ENCODE assay signal across 25 mouse cellular contexts in genomic region chr3:127350602-127351362, GRCm38 (mm10).
"Had no signal": no experiment of that assay in that cellular context is flagged by ENCODE, and none has a peak within 500 bp of the region (broad histone marks: within the 10 kb centered on the region; RNA-seq: fewer than 3 reads in every experiment).

No protein-coding gene starts in this region.

- H3K9ac ChIP-seq: hindbrain, embryonic 13.5 days; hindbrain, embryonic 15.5 days; intestine, embryonic 15.5 days; limb, embryonic 12.5 days; liver, embryonic 12.5 days; liver, embryonic 14.5 days had no signal

- DNase-seq: gastrocnemius, postnatal 14 days; gastrocnemius, postnatal 36 days; heart, adult 11 months; heart, adult 2 months; heart, postnatal 10 days; heart, postnatal 4 days; kidney, adult 18-20 months; kidney, adult 8-10 months; kidney, postnatal 10 days; kidney, postnatal 25 days; kidney, postnatal 4 days; liver had no signal

- H3K4me1 ChIP-seq: intestine, embryonic 15.5 days; limb, embryonic 10.5 days; limb, embryonic 12.5 days; liver, embryonic 12.5 days had no signal

- H3K27me3 ChIP-seq: hindbrain, embryonic 13.5 days; hindbrain, embryonic 15.5 days; intestine, embryonic 15.5 days; limb, embryonic 12.5 days; liver, embryonic 12.5 days had no signal

- H3K27ac ChIP-seq: heart, adult 2 months; hindbrain, embryonic 10.5 days; hindbrain, embryonic 13.5 days; hindbrain, embryonic 15.5 days; intestine, embryonic 15.5 days; layer of hippocampus, adult 2 months; left cerebral cortex, adult 2 months; limb, embryonic 10.5 days; limb, embryonic 12.5 days; liver, embryonic 12.5 days; liver, embryonic 14.5 days had no signal

- H3K4me3 ChIP-seq: heart, adult 2 months; hindbrain, embryonic 10.5 days; hindbrain, embryonic 13.5 days; hindbrain, embryonic 15.5 days; intestine, embryonic 15.5 days; layer of hippocampus, adult 2 months; left cerebral cortex, adult 2 months; limb, embryonic 10.5 days; limb, embryonic 12.5 days; liver, embryonic 12.5 days had no signal

- H3K9me3 ChIP-seq: hindbrain, embryonic 15.5 days; intestine, embryonic 15.5 days; limb, embryonic 10.5 days; liver, embryonic 12.5 days had no signal

- ATAC-seq: inflammation-experienced regulatory T-cells, adult 6 months; intestine, embryonic 15.5 days; intestine, postnatal 0 days; liver, embryonic 12.5 days had no signal

- H3K4me2 ChIP-seq: heart, embryonic 11.5 days; hindbrain, embryonic 13.5 days; hindbrain, embryonic 15.5 days; intestine, embryonic 15.5 days; limb, embryonic 12.5 days; liver, embryonic 12.5 days had no signal

- H3K36me3 ChIP-seq: hindbrain, embryonic 10.5 days; hindbrain, embryonic 13.5 days; hindbrain, embryonic 15.5 days; intestine, embryonic 15.5 days; limb, embryonic 10.5 days; limb, embryonic 12.5 days; liver, embryonic 12.5 days had no signal
